Mouse (Mus musculus) brain, embryonic 18.5 days (tissue): ENCODE data around the gene Lamtor2.
A peak's percentile ranks its signal among the peaks of the same experiment; 100 is the strongest.

Experiments
- DNase-seq: peaks from one replicate; pipeline ENCODE4 v3.0.0-alpha.2; 2012; ENCODE audit warnings: low read depth, low spot score

Gene Lamtor2

GRCm38 (mm10) chr3:88503881-88504746, 48.8 kb downstream of the Lamtor2 start:
- DNase-seq, result no peak

- no peak for DNase-seq
Measured at GRCm38 (mm10) chr3:88503505-88503863, 49.4 kb downstream of the Lamtor2 start.

GRCm38 (mm10) chr3:88502641-88503504, 50.0 kb downstream of the Lamtor2 start:
- DNase-seq, result peak; percentile 66

GRCm38 (mm10) chr3:88502031-88502571, 50.8 kb downstream of the Lamtor2 start:
- no peak for DNase-seq

GRCm38 (mm10) chr3:88501366-88502030, 51.4 kb downstream of the Lamtor2 start:
- DNase-seq, result no peak

- no peak for DNase-seq
Measured at GRCm38 (mm10) chr3:88500655-88501365, 52.1 kb downstream of the Lamtor2 start.

GRCm38 (mm10) chr3:88500087-88500486, 52.8 kb downstream of the Lamtor2 start:
- DNase-seq, result no peak
